Mouse (Mus musculus) megakaryocyte, embryonic 14.5 days (primary cell): ENCODE data around the gene Gm47841.

ENCODE experiments used
- FLI1 ChIP-seq: IDR thresholded peaks from 2 replicates; pipeline ENCODE4 v1.6.1; 2012; ENCODE audit warnings: low read length, inconsistent platforms, mixed read lengths
- GATA1 ChIP-seq: IDR thresholded peaks from 3 replicates; pipeline ENCODE4 v1.6.1; 2012; ENCODE audit warnings: mixed read lengths, low read length, inconsistent platforms, borderline replicate concordance

GRCm38 (mm10) chr15:101080031-101080520, 32.9 kb upstream of the Gm47841 start:
- TF ChIP-seq GATA1 (no peak), FLI1 (no peak)
